Mouse (Mus musculus) liver, embryonic 15.5 days (tissue): Measurements from ENCODE around the gene Enpp1. TPM values are rescaled to one million over a fixed set of nuclear protein-coding genes. Genes with fewer than 3 reads are reported as not detected.

ENCODE experiments used
- polyA plus RNA-seq: library from polyadenylated mRNA; unstranded; fragments of >200 nt; fragmentation: Nextera tagmentation; extraction: Ambion mirVana; gene quantifications from 2 replicates; pipeline ENCODE4 v1.2.1, GENCODE M21; 2015

The Enpp1 gene
- polyA plus RNA-seq, 1 experiment from 2014 or later, result 2.0 TPM

Other genes starting within 250 kb of the Enpp1 start
- 1.0 and 1.1 TPM in 2 replicates for gene Ccn2, start 116.7 kb downstream of the Enpp1 start, polyA plus RNA-seq
- 5.7 and 6.1 TPM in 2 replicates for gene Enpp3, start 130.7 kb upstream of the Enpp1 start, polyA plus RNA-seq
- gene Med23, start 157.8 kb upstream of the Enpp1 start, polyA plus RNA-seq, result 5.9 and 6.2 TPM in 2 replicates
- gene Arg1, start 215.3 kb upstream of the Enpp1 start, polyA plus RNA-seq, result 59.6 and 87.7 TPM in 2 replicates